ENCODE assay signal across 17 mouse cellular contexts in genomic region chr5:108454094-108454493, GRCm38 (mm10). TPM values are rescaled to one million over a fixed set of nuclear protein-coding genes. Genes with fewer than 3 reads are reported as not detected.
"Had no signal": no experiment of that assay in that cellular context is flagged by ENCODE, and none has a peak within 500 bp of the region (broad histone marks: within the 10 kb centered on the region; RNA-seq: fewer than 3 reads in every experiment).

No protein-coding gene starts in this region.

- H3K4me2 ChIP-seq: hindbrain, embryonic 12.5 days; limb, embryonic 15.5 days; lung, embryonic 14.5 days; neural tube, embryonic 15.5 days had no signal

- DNase-seq: layer of hippocampus, postnatal 36 days; lung, embryonic 14.5 days; lung, postnatal 10 days; lung, postnatal 4 days; midbrain, embryonic 14.5 days; right cerebral cortex, adult 18-20 months; right cerebral cortex, postnatal 25 days; thymus, adult 2 months; thymus, postnatal 25 days had no signal

- H3K27ac ChIP-seq: hindbrain, embryonic 12.5 days; limb, embryonic 15.5 days; midbrain, embryonic 10.5 days; neural tube, embryonic 15.5 days had no signal

- ATAC-seq: hindbrain, embryonic 16.5 days; inflammation-experienced regulatory T-cells, adult 6 months had no signal

- H3K27me3 ChIP-seq: limb, embryonic 15.5 days had no signal

- H3K4me1 ChIP-seq: neural tube, embryonic 15.5 days had no signal

- H3K9me3 ChIP-seq: hindbrain, embryonic 12.5 days; limb, embryonic 15.5 days; midbrain, embryonic 10.5 days; neural tube, embryonic 15.5 days had no signal

- H3K9ac ChIP-seq: hindbrain, embryonic 12.5 days; limb, embryonic 15.5 days; lung, embryonic 14.5 days; neural tube, embryonic 15.5 days had no signal

- H3K36me3 ChIP-seq: hindbrain, embryonic 12.5 days; limb, embryonic 15.5 days; midbrain, embryonic 10.5 days; neural tube, embryonic 15.5 days had no signal

- H3K4me3 ChIP-seq: hindbrain, embryonic 12.5 days; limb, embryonic 15.5 days; midbrain, embryonic 10.5 days; myocyte; neural tube, embryonic 15.5 days had no signal

RNA-seq across cellular contexts. Expression of gene Mfsd7a, which starts 5.4 kb away (rescaled TPM):
- polyA plus RNA-seq: inflammation-experienced regulatory T-cells, adult 6 months; lung, embryonic 14.5 days; midbrain, embryonic 14.5 days; neural tube, embryonic 11.5 days had no signal
